Mouse (Mus musculus) heart, adult 2 months (tissue): ENCODE data around the gene Inka2. TPM values are rescaled to one million over a fixed set of nuclear protein-coding genes. Genes with fewer than 3 reads are reported as not detected.

Experiments
- DNase-seq, 2 experiments: peaks; one replicate each; pipeline ENCODE4 v3.0.0; 2021
- H3K27ac ChIP-seq: fragments of 200-600 bp; 2 replicates; pipeline ENCODE4 v1.8.1; 2022
- H3K27me3 ChIP-seq: fragments of 200-500 bp; 2 replicates; pipeline ENCODE4 v1.6.1; 2012; ENCODE audit warnings: mild to moderate bottlenecking, low read length, inconsistent platforms, mixed read lengths; ENCODE audit not compliant: control insufficient read depth, insufficient read depth
- H3K36me3 ChIP-seq: fragments of 200-500 bp; 2 replicates; pipeline ENCODE4 v1.6.1; 2012; ENCODE audit warnings: low read length, inconsistent platforms; ENCODE audit not compliant: control insufficient read depth, insufficient read depth
- H3K4me1 ChIP-seq: fragments of 200-500 bp; 2 replicates; pipeline ENCODE4 v1.6.1; 2011; ENCODE audit warnings: low read length; ENCODE audit not compliant: control insufficient read depth, insufficient read depth
- H3K4me3 ChIP-seq: fragments of 200-600 bp; 2 replicates; pipeline ENCODE4 v1.8.1; 2022
- H3K79me2 ChIP-seq: fragments of 200-500 bp; replicated peaks from 2 replicates; pipeline ENCODE4 v1.6.1; 2012; ENCODE audit warnings: mild to moderate bottlenecking, inconsistent platforms, low read length, moderate library complexity, mixed read lengths; ENCODE audit not compliant: control insufficient read depth, insufficient read depth
- H3K9ac ChIP-seq: fragments of 200-500 bp; 2 replicates; pipeline ENCODE4 v1.6.1; 2012; ENCODE audit warnings: low read depth, mild to moderate bottlenecking, control low read depth, inconsistent platforms, low read length, mixed read lengths
- CTCF ChIP-seq: fragments of 200-600 bp; IDR thresholded peaks from 2 replicates; pipeline ENCODE4 v1.8.1; 2022; ENCODE audit warnings: antibody characterized with exemption, mild to moderate bottlenecking, moderate library complexity
- EP300 ChIP-seq: fragments of 200-500 bp; IDR thresholded peaks from 2 replicates; pipeline ENCODE4 v1.6.1; 2011; ENCODE audit warnings: low read depth, low read length, control low read depth; ENCODE audit not compliant: insufficient read depth
- POLR2A ChIP-seq: fragments of 200-500 bp; IDR thresholded peaks from 2 replicates; pipeline ENCODE4 v1.6.1; 2011; ENCODE audit warnings: mild to moderate bottlenecking, low read depth, low read length, control low read depth; ENCODE audit not compliant: insufficient read depth
- WGBS: fragments of 180-500 bp; shearing (Covaris S2); methylation state at CpG from one replicate; pipeline ENCODE4 v1.1.7; 2018; 5-methylcytosine and 5-hydroxymethylcytosine counted together
- intact Hi-C: fragments of 180-260 bp; cut with DNase I; formaldehyde crosslinking; loops from one replicate; pipeline ENCODE4 v1.15.1; 2025
- polyA plus RNA-seq: library from polyadenylated mRNA; depleted of rRNA; stranded (reverse); fragments of >200 nt; gene quantifications from 2 replicates; pipeline ENCODE4 v1.2.3, GENCODE M21; 2012
- total RNA-seq, 2 experiments: library from RNA; stranded (reverse); gene quantifications; 2 replicates each; pipeline ENCODE4 v1.2.3; 2021

Inka2 gene
- total and polyA plus RNA-seq, 3 experiments: 11.5 to 16.2 (median 16.1) TPM

DNA sequence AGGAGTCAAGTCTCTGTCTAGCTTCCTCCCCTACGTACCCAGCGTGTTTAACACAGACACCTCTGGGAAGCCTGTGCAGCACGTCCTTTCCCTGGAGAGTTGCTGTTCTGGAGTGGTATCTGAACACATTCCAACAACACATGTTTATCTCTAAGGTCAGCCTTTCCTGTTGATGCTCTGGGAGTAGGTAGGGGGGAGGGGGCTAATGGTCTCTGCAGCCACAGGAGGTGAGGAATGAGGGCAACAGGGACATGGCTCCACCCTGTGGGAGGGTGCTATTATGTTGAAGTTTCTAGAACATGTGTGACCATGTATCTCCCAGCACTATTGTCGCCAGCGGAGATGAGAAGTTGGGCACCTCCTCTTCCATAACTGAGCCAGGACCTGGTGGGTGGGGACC, 3.0 kb upstream of the Inka2 start:
- no peak for TF ChIP-seq CTCF
- TF ChIP-seq EP300: peak; percentile 98
- peak; percentile 73 for TF ChIP-seq POLR2A
- Histone ChIP-seq H3K27ac (peak overlapping the region; percentile 96), H3K79me2 (no peaks in the 10 kb centered on the region), H3K4me3 (peak overlapping the region; percentile 19; the same call in 1 of the 2 replicates), H3K36me3 (peaks cover 1% of the 10 kb centered on the region; the same call in 1 of the 2 replicates), H3K9ac (peak overlapping the region; percentile 48; the same call in 1 of the 2 replicates), H3K4me1 (peaks cover 24% of the 10 kb centered on the region), H3K27me3 (no peaks in the 10 kb centered on the region)
- DNase-seq: peak; percentile 68 to 82
- intact Hi-C loops: no loop called here
- 21% methylated on average over 5 of the region's 5 CpGs for WGBS

DNA sequence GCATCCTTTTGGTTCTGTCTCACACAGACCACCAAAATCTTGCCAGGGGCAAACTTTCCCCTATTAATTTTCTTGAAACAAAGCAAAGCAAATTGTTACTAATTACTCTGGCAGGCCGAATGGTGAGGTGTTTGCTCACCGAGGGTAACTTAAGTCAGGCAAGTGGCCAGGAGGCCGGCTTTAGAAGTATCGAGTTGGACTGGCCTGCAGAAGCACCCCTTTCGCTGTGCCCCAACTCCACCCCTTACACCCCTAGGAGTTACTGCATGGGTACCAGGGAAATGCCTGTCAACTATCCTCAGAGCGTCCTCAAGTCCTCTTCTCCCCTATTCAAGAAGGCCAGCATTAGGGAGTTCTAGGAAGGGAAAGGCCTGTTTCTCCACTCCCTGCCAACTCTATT, 828 bp upstream of the Inka2 start:
- WGBS: 58% methylated on average over 6 of the region's 6 CpGs
- 0 out of 2 replicates have a peak, but pooled peaks cover 3% of the 10 kb centered on the region for H3K79me2 ChIP-seq
- H3K4me3 ChIP-seq: no peak overlapping the region; the same call in 1 of the 2 replicates
- DNase-seq: peak in 1 of 2 experiments; percentile 32
- H3K36me3 ChIP-seq: peaks cover 11% of the 10 kb centered on the region
- TF ChIP-seq EP300 (no peak), CTCF (no peak), POLR2A (no peak)
- intact Hi-C loops: no loop called here
- H3K4me1 ChIP-seq: peaks cover 19% of the 10 kb centered on the region
- no peaks in the 10 kb centered on the region for H3K27me3 ChIP-seq
- peak overlapping the region; percentile 16; the same call in 1 of the 2 replicates for H3K9ac ChIP-seq
- peak overlapping the region; percentile 96 for H3K27ac ChIP-seq

DNA sequence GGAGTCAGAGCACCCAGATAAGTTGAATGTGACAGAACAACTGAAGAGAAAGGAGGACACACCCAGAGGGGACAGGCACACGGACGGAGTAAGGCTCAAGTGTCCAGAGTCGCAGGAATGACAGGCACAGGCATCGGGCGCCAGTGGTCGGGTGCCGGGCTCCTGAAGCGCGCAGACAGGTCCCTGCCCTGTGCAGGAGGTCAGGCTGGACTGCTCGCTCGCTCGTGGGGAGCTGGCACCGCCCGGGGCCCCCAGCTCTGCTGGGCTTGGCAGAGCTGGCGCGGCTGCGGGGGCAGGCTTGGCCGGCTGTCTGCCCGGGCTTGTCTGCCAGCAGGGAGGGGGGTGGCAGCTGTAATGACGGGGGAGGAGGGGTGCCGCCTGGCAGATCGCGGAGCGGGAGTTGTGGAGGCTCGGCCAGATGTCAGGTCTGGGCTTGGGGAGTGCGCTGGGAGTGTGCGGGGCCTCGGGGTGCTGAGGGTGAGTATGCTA, 706 bp downstream of the Inka2 start:
- peaks cover 3% of the 10 kb centered on the region; the same call in 1 of the 2 replicates for H3K79me2 ChIP-seq
- 1% methylated on average over 28 of the region's 28 CpGs for WGBS
- peak; percentile 82 to 86 for DNase-seq
- peak overlapping the region; percentile 81 for H3K9ac ChIP-seq
- intact Hi-C loops: no loop called here
- TF ChIP-seq EP300: no peak
- no peak for TF ChIP-seq CTCF
- TF ChIP-seq POLR2A: no peak
- H3K27me3 ChIP-seq: no peaks in the 10 kb centered on the region
- H3K4me3 ChIP-seq: peak overlapping the region; percentile 68
- peak overlapping the region; percentile 96 for H3K27ac ChIP-seq
- peaks cover 21% of the 10 kb centered on the region for H3K4me1 ChIP-seq
- H3K36me3 ChIP-seq: peaks cover 18% of the 10 kb centered on the region

GRCm38 (mm10) chr3:105705561-105705960, 1.2 kb downstream of the Inka2 start:
- intact Hi-C loops: no loop called here

GRCm38 (mm10) chr3:105706366-105707020, 2.1 kb downstream of the Inka2 start:
- Histone ChIP-seq H3K4me1 (peaks cover 23% of the 10 kb centered on the region), H3K79me2 (peaks cover 3% of the 10 kb centered on the region; the same call in 1 of the 2 replicates)

More at GRCm38 (mm10) chr3:105705561-105705960, 1.2 kb downstream of the Inka2 start:
- H3K36me3 ChIP-seq: peaks cover 18% of the 10 kb centered on the region
- H3K27me3 ChIP-seq: no peaks in the 10 kb centered on the region
- peaks cover 3% of the 10 kb centered on the region; the same call in 1 of the 2 replicates for H3K79me2 ChIP-seq
- peaks cover 24% of the 10 kb centered on the region for H3K4me1 ChIP-seq
- WGBS: 39% methylated on average over 3 of the region's 3 CpGs
- TF ChIP-seq EP300: no peak
- no peak for TF ChIP-seq POLR2A
- no peak for TF ChIP-seq CTCF
- peak overlapping the region; percentile 68 for H3K4me3 ChIP-seq
- peak in 1 of 2 experiments; percentile 10 for DNase-seq
- H3K27ac ChIP-seq: peak overlapping the region; percentile 96
- peak overlapping the region; percentile 81 for H3K9ac ChIP-seq

GRCm38 (mm10) chr3:105707590-105707989, 3.2 kb downstream of the Inka2 start:
- no peak overlapping the region for H3K9ac ChIP-seq
- 60% methylated on average over 7 of the region's 7 CpGs for WGBS
- H3K4me3 ChIP-seq: no peak overlapping the region
- no peak for DNase-seq
- H3K27ac ChIP-seq: peak overlapping the region; percentile 3; the same call in 1 of the 2 replicates
- intact Hi-C loops: no loop called here
- H3K36me3 ChIP-seq: peaks cover 31% of the 10 kb centered on the region
- TF ChIP-seq EP300 (no peak), POLR2A (no peak), CTCF (no peak)
- H3K79me2 ChIP-seq: peaks cover 4% of the 10 kb centered on the region; the same call in 1 of the 2 replicates
- H3K4me1 ChIP-seq: peaks cover 23% of the 10 kb centered on the region
- H3K27me3 ChIP-seq: no peaks in the 10 kb centered on the region

More at GRCm38 (mm10) chr3:105706366-105707020, 2.1 kb downstream of the Inka2 start:
- Histone ChIP-seq H3K9ac (peak overlapping the region; percentile 81), H3K27ac (peak overlapping the region; percentile 96), H3K27me3 (no peaks in the 10 kb centered on the region), H3K4me3 (peak overlapping the region; percentile 68), H3K36me3 (peaks cover 24% of the 10 kb centered on the region)
- intact Hi-C loops: no loop called here
- peak; percentile 51 to 61 for DNase-seq
- TF ChIP-seq EP300 (no peak), POLR2A (no peak; the same call in 1 of the 2 replicates), CTCF (no peak)
- 32% methylated on average over 4 of the region's 4 CpGs for WGBS
